Mouse (Mus musculus) heart, embryonic 16.5 days (tissue): ENCODE data around the gene Crtc2. TPM values are rescaled to one million over a fixed set of nuclear protein-coding genes. Genes with fewer than 3 reads are reported as not detected.

Source experiments
- ATAC-seq: fragments of 200-750 bp; cut with Nextera tagmentation; replicated peaks from 2 replicates; pipeline ENCODE4 v1.8.0; 2017; ENCODE audit warnings: moderate number of reproducible peaks; ENCODE audit not compliant: insufficient read depth, low FRiP score; ENCODE audit errors: extremely low read depth
- H3K27ac ChIP-seq: fragments of 300-500 bp; sonication (generic); 2 replicates; pipeline ENCODE4 v1.5.1; 2014; ENCODE audit warnings: mild to moderate bottlenecking, low read length, control low read depth, moderate library complexity
- H3K27me3 ChIP-seq: fragments of 300-500 bp; sonication (generic); 2 replicates; pipeline ENCODE4 v1.6.1; 2014; ENCODE audit warnings: low read length, mixed read lengths; ENCODE audit not compliant: control insufficient read depth, insufficient read depth
- H3K36me3 ChIP-seq: fragments of 300-500 bp; sonication (generic); 2 replicates; pipeline ENCODE4 v1.6.1; 2014; ENCODE audit not compliant: control insufficient read depth, insufficient read depth
- H3K4me1 ChIP-seq: fragments of 300-500 bp; sonication (generic); 2 replicates; pipeline ENCODE4 v1.6.1; 2014; ENCODE audit warnings: low read length, mixed read lengths; ENCODE audit not compliant: control insufficient read depth, insufficient read depth
- H3K4me2 ChIP-seq: fragments of 300-500 bp; sonication (generic); 2 replicates; pipeline ENCODE4 v1.6.1; 2014; ENCODE audit warnings: low read depth, mild to moderate bottlenecking, control low read depth, low read length
- H3K4me3 ChIP-seq: fragments of 300-500 bp; sonication (generic); 2 replicates; pipeline ENCODE4 v1.5.1; 2014; ENCODE audit warnings: mild to moderate bottlenecking, control low read depth, low read length
- H3K9ac ChIP-seq: fragments of 300-500 bp; sonication (generic); 2 replicates; pipeline ENCODE4 v1.6.1; 2014; ENCODE audit warnings: low read length, control low read depth
- H3K9me3 ChIP-seq: fragments of 300-500 bp; sonication (generic); replicated peaks from 2 replicates; pipeline ENCODE4 v1.6.1; 2016; ENCODE audit warnings: low read length; ENCODE audit not compliant: control insufficient read depth
- microRNA-seq: library from miRNA; unstranded; fragments of <30 nt; microRNA quantifications from one replicate; pipeline ENCODE4, GENCODE M21; 2017
- polyA plus RNA-seq: library from polyadenylated mRNA; unstranded; fragments of >200 nt; fragmentation: Nextera tagmentation; extraction: Ambion mirVana; gene quantifications from 2 replicates; pipeline ENCODE4 v1.2.1, GENCODE M21; 2015

The Crtc2 gene
- polyA plus RNA-seq, 1 experiment from 2014 or later = 12.2 TPM

GRCm38 (mm10) chr3:90313367-90313766, 59.4 kb downstream of the Crtc2 start:
- no peak overlapping the region for H3K9ac ChIP-seq
- no peak overlapping the region for H3K4me3 ChIP-seq
- H3K4me1 ChIP-seq = peaks cover 6% of the 10 kb centered on the region; the same call in 1 of the 2 replicates
- no peak for ATAC-seq
- no peaks in the 10 kb centered on the region for H3K9me3 ChIP-seq
- no peak overlapping the region for H3K4me2 ChIP-seq
- 0 out of 2 replicates have a peak, but pooled peaks cover 2% of the 10 kb centered on the region for H3K36me3 ChIP-seq
- no peak overlapping the region for H3K27ac ChIP-seq
- H3K27me3 ChIP-seq = no peaks in the 10 kb centered on the region

Small RNA genes within 50 kb of the gene (microRNA-seq; reads per million reads assigned to microRNA genes)
- not detected for gene Mir7012

Other genes starting within 250 kb of the Crtc2 start
- 147 and 151 TPM in 2 replicates for gene 4933434E20Rik, start 202.5 kb upstream of the Crtc2 start, polyA plus RNA-seq
- 111 and 146 TPM in 2 replicates for gene Ubap2l, start 201.5 kb upstream of the Crtc2 start, polyA plus RNA-seq
- gene Tpm3, start 181.5 kb upstream of the Crtc2 start, polyA plus RNA-seq = 267 and 298 TPM in 2 replicates
- 0.25 and 0.32 TPM in 2 replicates for gene Nup210l, start 150.0 kb upstream of the Crtc2 start, polyA plus RNA-seq
- 468 and 790 TPM in 2 replicates for gene Rps27, start 40.5 kb upstream of the Crtc2 start, polyA plus RNA-seq
- 21.1 and 22.5 TPM in 2 replicates for gene Rab13, start 40.5 kb upstream of the Crtc2 start, polyA plus RNA-seq
- 84.2 and 89.6 TPM in 2 replicates for gene Jtb, start 22.6 kb upstream of the Crtc2 start, polyA plus RNA-seq
- 2.2 and 3.1 TPM in 2 replicates for gene Creb3l4, start 10.7 kb upstream of the Crtc2 start, polyA plus RNA-seq
- 61.5 and 86.3 TPM in 2 replicates for gene Slc39a1, start 6.0 kb upstream of the Crtc2 start, polyA plus RNA-seq
- gene Dennd4b, start 11.0 kb downstream of the Crtc2 start, polyA plus RNA-seq = 7.1 and 7.4 TPM in 2 replicates
- 8.4 and 8.7 TPM in 2 replicates for gene Gatad2b, start 39.0 kb downstream of the Crtc2 start, polyA plus RNA-seq
- 5.6 and 6.7 TPM in 2 replicates for gene Slc27a3, start 135.8 kb downstream of the Crtc2 start, polyA plus RNA-seq
- gene Ints3, start 179.5 kb downstream of the Crtc2 start, polyA plus RNA-seq = 18.4 and 19.8 TPM in 2 replicates
- 11.3 and 13.0 TPM in 2 replicates for gene Npr1, start 211.7 kb downstream of the Crtc2 start, polyA plus RNA-seq
- gene Ilf2, start 222.0 kb downstream of the Crtc2 start, polyA plus RNA-seq = 103 and 104 TPM in 2 replicates
- gene Snapin, start 236.9 kb downstream of the Crtc2 start, polyA plus RNA-seq = 76.1 and 88.9 TPM in 2 replicates